Mouse (Mus musculus): ENCODE data around the gene Slc38a2. TPM values are rescaled to one million over a fixed set of nuclear protein-coding genes. Genes with fewer than 3 reads are reported as not detected.

Slc38a2 gene
- total RNA-seq, 1 experiment = 262 TPM

DNA sequence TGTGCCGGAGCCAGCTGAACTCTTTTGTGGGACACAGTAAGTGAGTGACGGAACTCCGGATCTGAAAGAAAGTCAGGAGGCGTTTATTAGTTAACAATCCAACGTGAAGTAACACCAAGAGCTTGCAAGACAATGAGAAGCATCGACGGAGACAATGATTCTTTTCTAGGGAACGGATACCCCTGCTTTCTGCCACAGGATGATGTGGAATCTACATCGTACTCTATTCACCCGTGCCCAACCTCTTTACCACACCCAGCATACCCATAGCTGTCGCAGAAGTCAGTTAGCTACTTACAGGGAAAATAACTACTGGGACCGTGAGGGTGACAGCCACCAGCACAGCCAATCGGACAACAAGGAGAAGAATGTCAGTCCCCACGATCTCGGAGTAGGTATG lies 8.1 kb downstream of the Slc38a2 start:
- H3K4me3 ChIP-seq (ENCODE audit: insufficient read depth in 1 of 2, low read depth in 1 of 2, low read length in 2 of 2, poor library complexity in 1 of 2, severe bottlenecking in 1 of 2) = no peak overlapping the region
- no peak overlapping the region for H3K9ac ChIP-seq (ENCODE audit: insufficient read depth, low read depth, low read length, poor library complexity, severe bottlenecking)
- H3K27ac ChIP-seq (ENCODE audit: insufficient read depth, low read depth, low read length, poor library complexity, severe bottlenecking) = no peak overlapping the region
- no peak for DNase-seq (ENCODE audit: low read depth, low spot score)
- peaks cover 0 to 5% of the 10 kb centered on the region in 2 experiments; a peak in 3 of 4 replicates for H3K4me1 ChIP-seq (ENCODE audit: control insufficient read depth in 2 of 2, insufficient read depth in 2 of 2, low read length in 2 of 2, poor library complexity in 1 of 2)
- no peaks in the 10 kb centered on the region for H3K9me3 ChIP-seq (ENCODE audit: control insufficient read depth, insufficient read depth, low read depth, low read length)
- TF ChIP-seq ZNF384 (IDR thresholded peaks at IDR 0.05; ENCODE audit: low read depth, low read length) = no peak
- TF ChIP-seq HCFC1 (IDR thresholded peaks at IDR 0.05; ENCODE audit: borderline replicate concordance, insufficient read depth, low read length) = no peak
- no peak for TF ChIP-seq ZC3H11A (IDR thresholded peaks at IDR 0.05; ENCODE audit: borderline replicate concordance, low read depth, low read length)
- TF ChIP-seq CHD2 (IDR thresholded peaks at IDR 0.05; ENCODE audit: low read depth, low read length) = no peak
- no peak for TF ChIP-seq MAFK (IDR thresholded peaks at IDR 0.05; ENCODE audit: insufficient read depth, low read depth, low read length)
- in situ Hi-C loops (cut with MboI; ENCODE audit: low sequenced_read_pairs in 2 of 2, unreplicated experiment in 2 of 2) = no loop called here
- peaks cover 79% of the 10 kb centered on the region for H3K36me3 ChIP-seq (ENCODE audit: control insufficient read depth, insufficient read depth, low read length, poor library complexity, severe bottlenecking)

DNA sequence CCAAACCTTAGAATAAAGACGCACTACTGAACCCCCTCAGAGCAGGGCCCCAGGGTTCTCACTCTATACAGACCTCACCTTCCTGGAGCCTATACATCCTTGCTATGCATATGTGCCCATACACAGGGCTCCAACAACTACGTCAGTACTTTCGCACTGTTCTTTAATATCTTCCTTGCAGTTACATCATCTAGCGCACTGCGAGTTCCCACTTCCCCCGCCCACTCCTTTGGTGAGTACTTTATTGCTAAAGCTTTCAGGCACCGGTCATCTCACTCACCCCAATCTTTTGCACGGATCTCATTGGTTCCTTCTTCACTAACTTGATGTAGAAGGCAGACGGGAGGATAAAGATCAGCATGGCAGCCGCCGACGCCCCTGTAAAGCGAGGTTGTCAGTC lies 8.7 kb downstream of the Slc38a2 start:
- Histone ChIP-seq H3K4me1 (ENCODE audit: control insufficient read depth in 2 of 2, insufficient read depth in 2 of 2, low read length in 2 of 2, poor library complexity in 1 of 2) (peaks cover 0 to 5% of the 10 kb centered on the region in 2 experiments; a peak in 3 of 4 replicates), H3K36me3 (ENCODE audit: control insufficient read depth, insufficient read depth, low read length, poor library complexity, severe bottlenecking) (peaks cover 74% of the 10 kb centered on the region), H3K9me3 (ENCODE audit: control insufficient read depth, insufficient read depth, low read depth, low read length) (no peaks in the 10 kb centered on the region), H3K9ac (ENCODE audit: insufficient read depth, low read depth, low read length, poor library complexity, severe bottlenecking) (no peak overlapping the region), H3K4me3 (ENCODE audit: insufficient read depth in 1 of 2, low read depth in 1 of 2, low read length in 2 of 2, poor library complexity in 1 of 2, severe bottlenecking in 1 of 2) (no peak overlapping the region), H3K27ac (ENCODE audit: insufficient read depth, low read depth, low read length, poor library complexity, severe bottlenecking) (no peak overlapping the region)
- no peak for TF ChIP-seq ZC3H11A (IDR thresholded peaks at IDR 0.05; ENCODE audit: borderline replicate concordance, low read depth, low read length)
- no peak for TF ChIP-seq ZNF384 (IDR thresholded peaks at IDR 0.05; ENCODE audit: low read depth, low read length)
- TF ChIP-seq CHD2 (IDR thresholded peaks at IDR 0.05; ENCODE audit: low read depth, low read length) = no peak
- TF ChIP-seq MAFK (IDR thresholded peaks at IDR 0.05; ENCODE audit: insufficient read depth, low read depth, low read length) = no peak
- no peak for TF ChIP-seq HCFC1 (IDR thresholded peaks at IDR 0.05; ENCODE audit: borderline replicate concordance, insufficient read depth, low read length)
- in situ Hi-C loops (cut with MboI; ENCODE audit: low sequenced_read_pairs in 2 of 2, unreplicated experiment in 2 of 2) = no loop called here
- DNase-seq (ENCODE audit: low read depth, low spot score) = no peak

DNA sequence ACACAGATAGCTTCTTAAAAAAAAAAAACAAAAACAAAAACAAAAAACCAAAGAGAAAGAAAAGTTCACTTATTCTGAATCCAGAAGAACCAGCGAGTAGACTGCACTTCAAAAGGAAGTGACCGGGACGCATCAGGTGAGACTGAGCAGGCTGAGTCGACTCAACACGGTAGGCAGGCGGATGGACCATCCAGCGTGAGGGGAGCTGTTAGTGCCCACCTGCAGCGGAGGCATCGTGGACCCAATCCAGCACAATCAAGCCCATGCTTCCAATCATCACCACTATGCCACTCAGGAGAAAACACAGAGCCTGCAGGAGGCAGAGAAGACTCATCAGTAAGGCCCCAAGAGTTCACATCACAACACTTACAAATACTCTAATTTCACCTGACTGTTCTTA lies 9.6 kb downstream of the Slc38a2 start:
- in situ Hi-C loops (cut with MboI; ENCODE audit: low sequenced_read_pairs in 2 of 2, unreplicated experiment in 2 of 2) = no loop called here

DNA sequence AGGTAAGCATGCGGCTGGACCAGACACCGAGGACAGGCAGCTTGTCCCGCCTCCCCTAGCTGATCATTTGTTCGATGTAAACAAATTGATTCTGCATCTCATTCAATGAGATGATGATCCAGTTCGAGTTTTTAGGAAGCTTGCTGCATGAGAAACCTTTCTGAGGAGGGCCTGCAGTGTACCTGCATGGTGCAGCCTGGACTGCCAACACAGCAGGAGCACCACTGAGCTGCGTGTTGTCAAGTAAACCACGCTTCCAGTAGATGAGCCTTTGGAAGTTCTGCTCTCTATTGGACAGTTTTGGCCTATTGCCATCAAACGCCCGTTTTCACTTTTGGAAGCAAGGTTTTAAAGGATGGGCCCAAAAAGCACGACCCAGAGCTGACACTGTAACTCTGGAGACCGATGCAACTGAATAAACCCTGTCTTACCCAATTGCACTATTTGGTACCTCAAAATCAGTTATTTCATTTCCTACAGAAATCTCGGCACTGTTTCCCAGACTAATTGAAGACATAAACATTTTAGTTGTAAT lies 10.7 kb downstream of the Slc38a2 start:
- Histone ChIP-seq H3K36me3 (ENCODE audit: control insufficient read depth, insufficient read depth, low read length, poor library complexity, severe bottlenecking) (peaks cover 54% of the 10 kb centered on the region), H3K9ac (ENCODE audit: insufficient read depth, low read depth, low read length, poor library complexity, severe bottlenecking) (no peak overlapping the region), H3K4me1 (ENCODE audit: control insufficient read depth in 2 of 2, insufficient read depth in 2 of 2, low read length in 2 of 2, poor library complexity in 1 of 2) (peaks cover 4 to 5% of the 10 kb centered on the region in 2 experiments; a peak in 2 of 4 replicates), H3K27ac (ENCODE audit: insufficient read depth, low read depth, low read length, poor library complexity, severe bottlenecking) (no peak overlapping the region), H3K9me3 (ENCODE audit: control insufficient read depth, insufficient read depth, low read depth, low read length) (no peaks in the 10 kb centered on the region), H3K4me3 (ENCODE audit: insufficient read depth in 1 of 2, low read depth in 1 of 2, low read length in 2 of 2, poor library complexity in 1 of 2, severe bottlenecking in 1 of 2) (no peak overlapping the region)
- DNase-seq (ENCODE audit: low read depth, low spot score) = no peak
- TF ChIP-seq ZNF384 (IDR thresholded peaks at IDR 0.05; ENCODE audit: low read depth, low read length) = no peak
- TF ChIP-seq HCFC1 (IDR thresholded peaks at IDR 0.05; ENCODE audit: borderline replicate concordance, insufficient read depth, low read length) = no peak
- TF ChIP-seq MAFK (IDR thresholded peaks at IDR 0.05; ENCODE audit: insufficient read depth, low read depth, low read length) = no peak
- TF ChIP-seq CHD2 (IDR thresholded peaks at IDR 0.05; ENCODE audit: low read depth, low read length) = no peak
- TF ChIP-seq ZC3H11A (IDR thresholded peaks at IDR 0.05; ENCODE audit: borderline replicate concordance, low read depth, low read length) = no peak
- in situ Hi-C loops (cut with MboI; ENCODE audit: low sequenced_read_pairs in 2 of 2, unreplicated experiment in 2 of 2) = no loop called here

More for the DNA sequence above, 9.6 kb downstream of the Slc38a2 start:
- H3K27ac ChIP-seq (ENCODE audit: insufficient read depth, low read depth, low read length, poor library complexity, severe bottlenecking) = no peak overlapping the region
- peaks cover 65% of the 10 kb centered on the region for H3K36me3 ChIP-seq (ENCODE audit: control insufficient read depth, insufficient read depth, low read length, poor library complexity, severe bottlenecking)
- TF ChIP-seq ZC3H11A (IDR thresholded peaks at IDR 0.05; ENCODE audit: borderline replicate concordance, low read depth, low read length) = no peak
- no peak overlapping the region for H3K4me3 ChIP-seq (ENCODE audit: insufficient read depth in 1 of 2, low read depth in 1 of 2, low read length in 2 of 2, poor library complexity in 1 of 2, severe bottlenecking in 1 of 2)
- H3K9me3 ChIP-seq (ENCODE audit: control insufficient read depth, insufficient read depth, low read depth, low read length) = no peaks in the 10 kb centered on the region
- DNase-seq (ENCODE audit: low read depth, low spot score) = no peak
- no peak overlapping the region for H3K9ac ChIP-seq (ENCODE audit: insufficient read depth, low read depth, low read length, poor library complexity, severe bottlenecking)
- peaks cover 2 to 4% of the 10 kb centered on the region in 2 experiments; a peak in 3 of 4 replicates for H3K4me1 ChIP-seq (ENCODE audit: control insufficient read depth in 2 of 2, insufficient read depth in 2 of 2, low read length in 2 of 2, poor library complexity in 1 of 2)

DNA sequence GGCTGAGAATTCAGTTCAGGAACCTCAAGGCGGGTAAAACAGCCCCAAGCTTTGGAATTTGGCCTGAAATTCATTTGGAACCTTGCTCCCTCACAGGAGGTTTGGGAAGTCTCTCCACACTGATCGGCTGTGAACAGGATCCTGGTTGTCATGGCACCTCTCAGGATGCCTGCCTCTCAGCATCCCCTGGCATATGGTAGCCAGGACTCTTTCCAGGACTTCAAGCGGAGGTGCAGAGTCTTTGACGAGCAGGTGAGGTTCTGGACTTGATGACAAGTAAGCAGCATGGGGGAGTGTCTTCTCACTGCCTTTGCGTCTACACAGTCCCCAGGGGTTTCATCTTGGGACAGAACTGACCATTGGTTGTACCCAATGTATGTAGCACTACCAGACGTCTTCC lies 11.5 kb downstream of the Slc38a2 start:
- Histone ChIP-seq H3K36me3 (ENCODE audit: control insufficient read depth, insufficient read depth, low read length, poor library complexity, severe bottlenecking) (peaks cover 46% of the 10 kb centered on the region), H3K4me3 (ENCODE audit: insufficient read depth in 1 of 2, low read depth in 1 of 2, low read length in 2 of 2, poor library complexity in 1 of 2, severe bottlenecking in 1 of 2) (no peak overlapping the region), H3K9ac (ENCODE audit: insufficient read depth, low read depth, low read length, poor library complexity, severe bottlenecking) (no peak overlapping the region), H3K4me1 (ENCODE audit: control insufficient read depth in 2 of 2, insufficient read depth in 2 of 2, low read length in 2 of 2, poor library complexity in 1 of 2) (peaks cover 4 to 5% of the 10 kb centered on the region in 2 experiments; a peak in 2 of 4 replicates), H3K9me3 (ENCODE audit: control insufficient read depth, insufficient read depth, low read depth, low read length) (no peaks in the 10 kb centered on the region), H3K27ac (ENCODE audit: insufficient read depth, low read depth, low read length, poor library complexity, severe bottlenecking) (no peak overlapping the region)
- no peak for DNase-seq (ENCODE audit: low read depth, low spot score)
- in situ Hi-C loops (cut with MboI; ENCODE audit: low sequenced_read_pairs in 2 of 2, unreplicated experiment in 2 of 2) = no loop called here
- TF ChIP-seq HCFC1 (IDR thresholded peaks at IDR 0.05; ENCODE audit: borderline replicate concordance, insufficient read depth, low read length) (no peak), MAFK (IDR thresholded peaks at IDR 0.05; ENCODE audit: insufficient read depth, low read depth, low read length) (no peak), CHD2 (IDR thresholded peaks at IDR 0.05; ENCODE audit: low read depth, low read length) (no peak), ZC3H11A (IDR thresholded peaks at IDR 0.05; ENCODE audit: borderline replicate concordance, low read depth, low read length) (no peak), ZNF384 (IDR thresholded peaks at IDR 0.05; ENCODE audit: low read depth, low read length) (no peak)
